Mouse (Mus musculus) ovary, adult 18-20 months (tissue): ENCODE measurements around the gene Ppp3ca.

Experiments used
- DNase-seq: peaks from one replicate; pipeline ENCODE4 v3.0.0; 2022; ENCODE audit warnings: low spot score, mixed read lengths

Gene Ppp3ca

GRCm38 (mm10) chr3:136862051-136862837 is 192.3 kb downstream of the Ppp3ca start:
- DNase-seq: peak; percentile 64

GRCm38 (mm10) chr3:136863127-136863526 is 193.2 kb downstream of the Ppp3ca start:
- no peak for DNase-seq

GRCm38 (mm10) chr3:136864306-136864705 is 194.4 kb downstream of the Ppp3ca start:
- no peak for DNase-seq

- no peak for DNase-seq
Measured at GRCm38 (mm10) chr3:136865176-136865859, 195.4 kb downstream of the Ppp3ca start.

GRCm38 (mm10) chr3:136866095-136866494 is 196.2 kb downstream of the Ppp3ca start:
- DNase-seq: no peak

GRCm38 (mm10) chr3:136866571-136866970 is 196.6 kb downstream of the Ppp3ca start:
- DNase-seq: no peak

GRCm38 (mm10) chr3:136867366-136867765 is 197.4 kb downstream of the Ppp3ca start:
- no peak for DNase-seq

GRCm38 (mm10) chr3:136871772-136872532 is 202.0 kb downstream of the Ppp3ca start:
- DNase-seq: no peak

- no peak for DNase-seq
Measured at GRCm38 (mm10) chr3:136872533-136873095, 202.7 kb downstream of the Ppp3ca start.

- DNase-seq: no peak
Measured at GRCm38 (mm10) chr3:136873809-136874449, 204.0 kb downstream of the Ppp3ca start.

- no peak for DNase-seq
Measured at GRCm38 (mm10) chr3:136874566-136874965, 204.6 kb downstream of the Ppp3ca start.

GRCm38 (mm10) chr3:136887741-136888140 is 217.8 kb downstream of the Ppp3ca start:
- DNase-seq: no peak

- no peak for DNase-seq
Measured at GRCm38 (mm10) chr3:136892140-136892539, 222.2 kb downstream of the Ppp3ca start.

- no peak for DNase-seq
Measured at GRCm38 (mm10) chr3:136893596-136894402, 223.9 kb downstream of the Ppp3ca start.

- no peak for DNase-seq
Measured at GRCm38 (mm10) chr3:136895498-136895897, 225.6 kb downstream of the Ppp3ca start.

- no peak for DNase-seq
Measured at GRCm38 (mm10) chr3:136896276-136896675, 226.4 kb downstream of the Ppp3ca start.

- no peak for DNase-seq
Measured at GRCm38 (mm10) chr3:136899744-136900143, 229.8 kb downstream of the Ppp3ca start.

GRCm38 (mm10) chr3:136900986-136901385 is 231.1 kb downstream of the Ppp3ca start:
- DNase-seq: no peak

GRCm38 (mm10) chr3:136902776-136903175 is 232.9 kb downstream of the Ppp3ca start:
- no peak for DNase-seq

- no peak for DNase-seq
Measured at GRCm38 (mm10) chr3:136905577-136905976, 235.7 kb downstream of the Ppp3ca start.

GRCm38 (mm10) chr3:136909534-136909933 is 239.6 kb downstream of the Ppp3ca start:
- no peak for DNase-seq
